In the genomic region with DNA sequence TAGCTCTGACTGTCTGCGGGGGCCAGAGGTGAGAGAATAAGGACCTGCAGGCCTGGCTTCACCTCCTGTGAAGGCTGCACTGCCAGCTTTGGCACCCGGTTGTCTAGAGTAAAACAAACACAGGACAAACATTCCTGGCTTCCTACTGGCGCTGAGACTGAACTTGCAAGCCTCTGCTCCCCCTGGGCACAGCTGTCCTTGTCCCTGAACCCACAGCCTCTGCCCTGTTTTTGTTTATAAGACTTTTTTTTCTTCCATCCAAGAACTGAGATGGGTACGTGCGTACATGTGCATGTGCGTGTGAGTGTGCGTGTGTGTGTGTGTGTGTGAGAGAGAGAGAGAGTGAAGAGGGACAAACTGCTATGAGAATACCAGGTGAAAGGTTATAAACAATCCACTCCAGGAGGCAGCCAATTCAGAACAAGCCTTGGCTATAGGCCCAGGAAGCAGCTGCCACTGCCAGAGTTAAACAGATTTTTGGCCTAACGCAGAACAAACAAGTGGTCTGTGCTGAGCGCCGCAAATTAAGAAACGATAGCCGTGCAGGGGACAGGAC, we compare ENCODE assay signal across 9 mouse cellular contexts. TPM values are rescaled to one million over a fixed set of nuclear protein-coding genes. Genes with fewer than 3 reads are reported as not detected.
DNase-seq lines count a peak whose midpoint lies in the region; ATAC-seq and TF ChIP-seq lines count a peak whose summit lies in the region.
"Had no signal": no experiment of that assay in that cellular context is flagged by ENCODE, and none has a peak within 500 bp of the region (broad histone marks: within the 10 kb centered on the region; RNA-seq: fewer than 3 reads in every experiment).

No protein-coding gene starts in this region.

- no peak overlapping the region for H3K27ac ChIP-seq in neural tube, embryonic 11.5 days (ENCODE audit: low read depth, low read length)
- peak overlapping the region; percentile 80 for H3K27ac ChIP-seq in cortical plate, adult 2 months (ENCODE audit: insufficient read depth, low read length)
- peak overlapping the region; percentile 92 for H3K27ac ChIP-seq in heart, embryonic 10.5 days
- peak overlapping the region; percentile 63; the same call in 1 of the 2 replicates for H3K27ac ChIP-seq in kidney, embryonic 14.5 days (ENCODE audit: low read depth, low read length)
- peak overlapping the region; percentile 79 for H3K27ac ChIP-seq in stomach, embryonic 14.5 days (ENCODE audit: low read length)

- no peak overlapping the region for H3K4me3 ChIP-seq in neural tube, embryonic 11.5 days (ENCODE audit: low read depth, low read length)
- H3K4me3 ChIP-seq in cortical plate, adult 2 months (ENCODE audit: insufficient read depth, low read length), result no peak overlapping the region
- H3K4me3 ChIP-seq in heart, embryonic 10.5 days, result no peak overlapping the region; the same call in 1 of the 2 replicates
- H3K4me3 ChIP-seq in kidney, embryonic 14.5 days (ENCODE audit: low read length), result no peak overlapping the region
- no peak overlapping the region for H3K4me3 ChIP-seq in stomach, embryonic 14.5 days (ENCODE audit: low read depth, low read length)

- peak overlapping the region; percentile 15; the same call in 1 of the 2 replicates for H3K9ac ChIP-seq in neural tube, embryonic 11.5 days (ENCODE audit: low read length)
- H3K9ac ChIP-seq in kidney, embryonic 14.5 days (ENCODE audit: low read depth, low read length), result no peak overlapping the region
- no peak overlapping the region for H3K9ac ChIP-seq in stomach, embryonic 14.5 days (replicated peaks; ENCODE audit: low read depth, low read length)

- TF ChIP-seq CTCF in cortical plate, adult 2 months (IDR thresholded peaks at IDR 0.05; ENCODE audit: extremely low read depth, insufficient read depth, low read length), result no peak

- DNase-seq in neural tube, embryonic 11.5 days (ENCODE audit: low spot score), result no peak
- no peak for DNase-seq in neural tube, embryonic 10.5 days (ENCODE audit: extremely low spot score, low spot score)
- no peak for DNase-seq in heart, embryonic 10.5 days (ENCODE audit: low spot score)
- DNase-seq in lung, adult 18-20 months, result peak; percentile 90 to 93

- ATAC-seq in neural tube, embryonic 11.5 days (ENCODE audit: insufficient read depth, low FRiP score, low TSS enrichment), result no peak
- no peak for ATAC-seq in kidney, embryonic 14.5 days (ENCODE audit: low FRiP score, low TSS enrichment)
- ATAC-seq in stomach, embryonic 14.5 days (ENCODE audit: insufficient number of reproducible peaks, insufficient read depth, low FRiP score, low read depth), result no peak
- ATAC-seq in megakaryocyte-erythroid progenitor cell, adult 5-6 weeks (replicated peaks; ENCODE audit: low FRiP score, low TSS enrichment, poor library complexity, severe bottlenecking), result no peak

- no peak overlapping the region for H3K4me2 ChIP-seq in neural tube, embryonic 11.5 days (ENCODE audit: low read depth)
- no peak overlapping the region for H3K4me2 ChIP-seq in kidney, embryonic 14.5 days (replicated peaks; ENCODE audit: low read depth, low read length)
- no peak overlapping the region; the same call in 1 of the 2 replicates for H3K4me2 ChIP-seq in stomach, embryonic 14.5 days (replicated peaks; ENCODE audit: low read depth, low read length)

- H3K27me3 ChIP-seq in neural tube, embryonic 11.5 days (ENCODE audit: control insufficient read depth, insufficient read depth, low read length), result no peaks in the 10 kb centered on the region
- H3K27me3 ChIP-seq in heart, embryonic 10.5 days (ENCODE audit: insufficient read depth, poor library complexity, severe bottlenecking), result no peaks in the 10 kb centered on the region
- H3K27me3 ChIP-seq in kidney, embryonic 14.5 days (ENCODE audit: control insufficient read depth, insufficient read depth, low read length), result no peaks in the 10 kb centered on the region
- H3K27me3 ChIP-seq in stomach, embryonic 14.5 days (ENCODE audit: control insufficient read depth, insufficient read depth, low read length), result no peaks in the 10 kb centered on the region

- 62% methylated on average over 12 of the region's 12 CpGs for WGBS in neural tube, embryonic 11.5 days
- 59% methylated on average over 12 of the region's 12 CpGs for WGBS in heart, embryonic 10.5 days
- 45% methylated on average over 12 of the region's 12 CpGs for WGBS in kidney, embryonic 14.5 days
- 12% methylated on average over 12 of the region's 12 CpGs for WGBS in stomach, embryonic 14.5 days

- peaks cover 4% of the 10 kb centered on the region; the same call in 1 of the 2 replicates for H3K36me3 ChIP-seq in neural tube, embryonic 11.5 days (ENCODE audit: control insufficient read depth, insufficient read depth, low read length)
- H3K36me3 ChIP-seq in heart, embryonic 10.5 days, result peaks cover 14% of the 10 kb centered on the region
- H3K36me3 ChIP-seq in kidney, embryonic 14.5 days (ENCODE audit: control insufficient read depth, insufficient read depth, low read length), result peaks cover 9% of the 10 kb centered on the region
- peaks cover 10% of the 10 kb centered on the region for H3K36me3 ChIP-seq in stomach, embryonic 14.5 days (ENCODE audit: control insufficient read depth, insufficient read depth, low read length)

- no peak for TF ChIP-seq POLR2A in cortical plate, adult 2 months (IDR thresholded peaks at IDR 0.05; ENCODE audit: extremely low read depth, insufficient read depth, low read length)

- H3K9me3 ChIP-seq in neural tube, embryonic 11.5 days (ENCODE audit: control insufficient read depth, low read length), result no peaks in the 10 kb centered on the region
- no peaks in the 10 kb centered on the region for H3K9me3 ChIP-seq in heart, embryonic 10.5 days
- no peaks in the 10 kb centered on the region for H3K9me3 ChIP-seq in kidney, embryonic 14.5 days (ENCODE audit: control insufficient read depth, low read length)
- no peaks in the 10 kb centered on the region for H3K9me3 ChIP-seq in stomach, embryonic 14.5 days (ENCODE audit: control insufficient read depth, low read depth, low read length)

- H3K4me1 ChIP-seq in neural tube, embryonic 11.5 days (ENCODE audit: control insufficient read depth, insufficient read depth, low read length), result peaks cover 18% of the 10 kb centered on the region
- H3K4me1 ChIP-seq in cortical plate, adult 2 months (ENCODE audit: control insufficient read depth, insufficient read depth, low read length), result no peaks in the 10 kb centered on the region; the same call in 1 of the 2 replicates
- peaks cover 38% of the 10 kb centered on the region for H3K4me1 ChIP-seq in heart, embryonic 10.5 days
- peaks cover 31% of the 10 kb centered on the region for H3K4me1 ChIP-seq in kidney, embryonic 14.5 days (ENCODE audit: control insufficient read depth, insufficient read depth, low read length)
- H3K4me1 ChIP-seq in stomach, embryonic 14.5 days (ENCODE audit: control insufficient read depth, insufficient read depth, low read length), result peaks cover 40% of the 10 kb centered on the region

RNA-seq across cellular contexts. Expression of a gene that starts 2.6 kb away (rescaled TPM):
- 50.4 and 62.7 TPM in 2 replicates for polyA plus RNA-seq in neural tube, embryonic 11.5 days (2014; fragmentation: Nextera tagmentation; extraction: Ambion mirVana)
- polyA plus RNA-seq in cortical plate, adult 2 months (2012; rRNA removed), result 31.4 and 38.5 TPM in 2 replicates
- 59.9 and 75.5 TPM in 2 replicates for polyA plus RNA-seq in heart, embryonic 10.5 days (2016; fragmentation: Nextera tagmentation; extraction: Ambion mirVana)
- 91.1 and 148 TPM in 2 replicates for polyA plus RNA-seq in kidney, embryonic 14.5 days (2014; fragmentation: Nextera tagmentation; extraction: Ambion mirVana)
- 155 and 168 TPM in 2 replicates for polyA plus RNA-seq in stomach, embryonic 14.5 days (2014; fragmentation: Nextera tagmentation; extraction: Ambion mirVana)
- total RNA-seq in megakaryocyte-erythroid progenitor cell, adult 5-6 weeks (2014; fragmentation: Nextera tagmentation), result 257 and 274 TPM in 2 replicates
- 121 and 224 TPM in 2 replicates for total RNA-seq in megakaryocyte-erythroid progenitor cell, adult 5-6 weeks (2017)

RNA-seq across cellular contexts. Expression of a gene that starts 21.7 kb away (rescaled TPM):
- polyA plus RNA-seq in neural tube, embryonic 11.5 days (2014; fragmentation: Nextera tagmentation; extraction: Ambion mirVana), result 0.46 and 0.49 TPM in 2 replicates
- polyA plus RNA-seq in cortical plate, adult 2 months (2012; rRNA removed), result not detected in 2 replicates
- 0.88 and 2.8 TPM in 2 replicates for polyA plus RNA-seq in heart, embryonic 10.5 days (2016; fragmentation: Nextera tagmentation; extraction: Ambion mirVana)
- polyA plus RNA-seq in kidney, embryonic 14.5 days (2014; fragmentation: Nextera tagmentation; extraction: Ambion mirVana), result 0.72 and 1.3 TPM in 2 replicates
- polyA plus RNA-seq in stomach, embryonic 14.5 days (2014; fragmentation: Nextera tagmentation; extraction: Ambion mirVana), result 0.69 and 1.9 TPM in 2 replicates
- not detected in 2 replicates for total RNA-seq in megakaryocyte-erythroid progenitor cell, adult 5-6 weeks (2014; fragmentation: Nextera tagmentation)
- total RNA-seq in megakaryocyte-erythroid progenitor cell, adult 5-6 weeks (2017), result not detected in 2 replicates
- total RNA-seq: layer of hippocampus, adult 18-20 months had no signal

RNA-seq across cellular contexts. Expression of a gene that starts 30.1 kb away (rescaled TPM):
- polyA plus RNA-seq in neural tube, embryonic 11.5 days (2014; fragmentation: Nextera tagmentation; extraction: Ambion mirVana), result 3.1 and 3.6 TPM in 2 replicates
- 1.4 and 1.5 TPM in 2 replicates for polyA plus RNA-seq in cortical plate, adult 2 months (2012; rRNA removed)
- polyA plus RNA-seq in heart, embryonic 10.5 days (2016; fragmentation: Nextera tagmentation; extraction: Ambion mirVana), result 5.5 and 8.9 TPM in 2 replicates
- polyA plus RNA-seq in kidney, embryonic 14.5 days (2014; fragmentation: Nextera tagmentation; extraction: Ambion mirVana), result 0.20 and 0.30 TPM in 2 replicates
- 0.20 TPM in 1 of 2 replicates, not detected in the other for polyA plus RNA-seq in stomach, embryonic 14.5 days (2014; fragmentation: Nextera tagmentation; extraction: Ambion mirVana)
- total RNA-seq in megakaryocyte-erythroid progenitor cell, adult 5-6 weeks (2014; fragmentation: Nextera tagmentation), result not detected in 2 replicates
- total RNA-seq in megakaryocyte-erythroid progenitor cell, adult 5-6 weeks (2017), result not detected in 2 replicates

RNA-seq across cellular contexts. Expression of a gene that starts 38.9 kb away (rescaled TPM):
- polyA plus RNA-seq in neural tube, embryonic 11.5 days (2014; fragmentation: Nextera tagmentation; extraction: Ambion mirVana), result 12.8 and 15.8 TPM in 2 replicates
- 44.5 and 55.9 TPM in 2 replicates for polyA plus RNA-seq in cortical plate, adult 2 months (2012; rRNA removed)
- 37.1 and 37.2 TPM in 2 replicates for polyA plus RNA-seq in heart, embryonic 10.5 days (2016; fragmentation: Nextera tagmentation; extraction: Ambion mirVana)
- polyA plus RNA-seq in kidney, embryonic 14.5 days (2014; fragmentation: Nextera tagmentation; extraction: Ambion mirVana), result 18.0 and 22.3 TPM in 2 replicates
- 21.5 and 29.5 TPM in 2 replicates for polyA plus RNA-seq in stomach, embryonic 14.5 days (2014; fragmentation: Nextera tagmentation; extraction: Ambion mirVana)
- 18.4 and 38.1 TPM in 2 replicates for total RNA-seq in megakaryocyte-erythroid progenitor cell, adult 5-6 weeks (2014; fragmentation: Nextera tagmentation)
- total RNA-seq in megakaryocyte-erythroid progenitor cell, adult 5-6 weeks (2017), result 56.0 and 72.8 TPM in 2 replicates

RNA-seq across cellular contexts. Expression of a gene that starts 41.3 kb away (rescaled TPM):
- 2.8 and 3.6 TPM in 2 replicates for polyA plus RNA-seq in neural tube, embryonic 11.5 days (2014; fragmentation: Nextera tagmentation; extraction: Ambion mirVana)
- polyA plus RNA-seq in cortical plate, adult 2 months (2012; rRNA removed), result 61.6 and 61.9 TPM in 2 replicates
- polyA plus RNA-seq in heart, embryonic 10.5 days (2016; fragmentation: Nextera tagmentation; extraction: Ambion mirVana), result 6.8 and 10.4 TPM in 2 replicates
- 1.8 and 2.4 TPM in 2 replicates for polyA plus RNA-seq in kidney, embryonic 14.5 days (2014; fragmentation: Nextera tagmentation; extraction: Ambion mirVana)
- polyA plus RNA-seq in stomach, embryonic 14.5 days (2014; fragmentation: Nextera tagmentation; extraction: Ambion mirVana), result 2.9 and 3.4 TPM in 2 replicates
- total RNA-seq in megakaryocyte-erythroid progenitor cell, adult 5-6 weeks (2014; fragmentation: Nextera tagmentation), result not detected in 2 replicates
- not detected in 2 replicates for total RNA-seq in megakaryocyte-erythroid progenitor cell, adult 5-6 weeks (2017)

Comparison
In these comparisons a context has a peak if more than half of its experiments do, and no peak if none do; other contexts are left out.
1. DNase-seq: peak in lung, adult 18-20 months (2 of 2); none in neural tube, embryonic 11.5 days (single experiment), neural tube, embryonic 10.5 days (single experiment) and heart, embryonic 10.5 days (single experiment).